Mouse (Mus musculus): Measurements from ENCODE around the gene Slit3. TPM values are rescaled to one million over a fixed set of nuclear protein-coding genes. Genes with fewer than 3 reads are reported as not detected.

The Slit3 gene
- polyA plus RNA-seq, 1 experiment from 2014 or later: 5.8 TPM

GRCm38 (mm10) chr11:35350968-35351367, 229.9 kb downstream of the Slit3 start:
- peaks cover 6% of the 10 kb centered on the region; the same call in 1 of the 2 replicates for H3K27me3 ChIP-seq (replicated peaks; ENCODE audit: control insufficient read depth, insufficient read depth, low read length)
- no peaks in the 10 kb centered on the region for H3K9me3 ChIP-seq (ENCODE audit: control insufficient read depth, low read length)
- no peaks in the 10 kb centered on the region for H3K4me1 ChIP-seq (replicated peaks; ENCODE audit: control insufficient read depth, insufficient read depth, low read length)
- H3K9ac ChIP-seq (replicated peaks; ENCODE audit: low read depth, low read length): no peak overlapping the region
- no peak for ATAC-seq
- H3K4me3 ChIP-seq (replicated peaks; ENCODE audit: low read length): no peak overlapping the region
- WGBS: 6% methylated on average over 4 of the region's 4 CpGs
- no peak overlapping the region for H3K27ac ChIP-seq (ENCODE audit: low read length)
- H3K4me2 ChIP-seq (ENCODE audit: low read length): no peak overlapping the region
- no peaks in the 10 kb centered on the region for H3K36me3 ChIP-seq (ENCODE audit: control insufficient read depth, insufficient read depth)

GRCm38 (mm10) chr11:35351376-35351775, 230.4 kb downstream of the Slit3 start:
- Histone ChIP-seq H3K27ac (ENCODE audit: low read length) (no peak overlapping the region), H3K4me2 (ENCODE audit: low read length) (no peak overlapping the region), H3K27me3 (replicated peaks; ENCODE audit: control insufficient read depth, insufficient read depth, low read length) (peaks cover 7% of the 10 kb centered on the region; the same call in 1 of the 2 replicates), H3K9ac (replicated peaks; ENCODE audit: low read depth, low read length) (no peak overlapping the region), H3K4me3 (replicated peaks; ENCODE audit: low read length) (no peak overlapping the region), H3K36me3 (ENCODE audit: control insufficient read depth, insufficient read depth) (no peaks in the 10 kb centered on the region), H3K9me3 (ENCODE audit: control insufficient read depth, low read length) (no peaks in the 10 kb centered on the region), H3K4me1 (replicated peaks; ENCODE audit: control insufficient read depth, insufficient read depth, low read length) (no peaks in the 10 kb centered on the region)
- no peak for ATAC-seq
- WGBS: 4% methylated on average over 2 of the region's 2 CpGs

DNA sequence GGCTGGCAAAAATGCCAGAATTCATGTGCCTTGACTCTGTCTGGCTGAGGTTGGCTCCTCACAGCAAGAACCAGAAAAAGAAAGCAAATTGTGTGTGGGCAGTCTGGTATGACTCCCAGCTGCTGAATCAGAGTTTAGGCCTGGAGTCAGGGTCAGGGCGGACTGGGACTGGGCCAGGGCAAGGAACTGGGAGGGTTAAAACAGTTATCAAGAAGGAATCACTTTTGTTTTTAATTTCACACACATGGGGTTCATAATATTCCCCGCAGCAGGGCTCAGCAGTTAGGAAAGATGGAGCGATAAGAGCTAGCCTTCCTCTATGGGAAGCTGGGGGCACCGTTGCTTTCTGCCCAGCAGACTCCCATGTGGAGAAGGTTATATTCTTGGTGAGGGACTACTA, 234.8 kb downstream of the Slit3 start:
- no peak overlapping the region for H3K9ac ChIP-seq (replicated peaks; ENCODE audit: low read depth, low read length)
- H3K4me2 ChIP-seq (ENCODE audit: low read length): no peak overlapping the region
- no peak for ATAC-seq
- WGBS: 84% methylated on average over 4 of the region's 4 CpGs
- no peaks in the 10 kb centered on the region for H3K9me3 ChIP-seq (ENCODE audit: control insufficient read depth, low read length)
- H3K4me1 ChIP-seq (replicated peaks; ENCODE audit: control insufficient read depth, insufficient read depth, low read length): no peaks in the 10 kb centered on the region
- H3K4me3 ChIP-seq (replicated peaks; ENCODE audit: low read length): no peak overlapping the region
- H3K36me3 ChIP-seq (ENCODE audit: control insufficient read depth, insufficient read depth): no peaks in the 10 kb centered on the region
- H3K27ac ChIP-seq (ENCODE audit: low read length): no peak overlapping the region
- H3K27me3 ChIP-seq (replicated peaks; ENCODE audit: control insufficient read depth, insufficient read depth, low read length): peaks cover 3% of the 10 kb centered on the region; the same call in 1 of the 2 replicates

- 77% methylated on average over 6 of the region's 6 CpGs for WGBS
- peaks cover 3% of the 10 kb centered on the region for H3K27me3 ChIP-seq (replicated peaks; ENCODE audit: control insufficient read depth, insufficient read depth, low read length)
These were observed 240.0 kb downstream of the Slit3 start for GRCm38 (mm10) chr11:35361071-35361470.

GRCm38 (mm10) chr11:35362975-35363374, 242.0 kb downstream of the Slit3 start:
- H3K27me3 ChIP-seq (replicated peaks; ENCODE audit: control insufficient read depth, insufficient read depth, low read length): peaks cover under 1% of the 10 kb centered on the region
- ATAC-seq: no peak

More at GRCm38 (mm10) chr11:35361071-35361470, 240.0 kb downstream of the Slit3 start:
- Histone ChIP-seq H3K4me1 (replicated peaks; ENCODE audit: control insufficient read depth, insufficient read depth, low read length) (peaks cover 7% of the 10 kb centered on the region), H3K36me3 (ENCODE audit: control insufficient read depth, insufficient read depth) (no peaks in the 10 kb centered on the region), H3K9me3 (ENCODE audit: control insufficient read depth, low read length) (no peaks in the 10 kb centered on the region), H3K27ac (ENCODE audit: low read length) (no peak overlapping the region), H3K4me2 (ENCODE audit: low read length) (no peak overlapping the region), H3K4me3 (replicated peaks; ENCODE audit: low read length) (no peak overlapping the region), H3K9ac (replicated peaks; ENCODE audit: low read depth, low read length) (no peak overlapping the region)
- ATAC-seq: no peak

DNA sequence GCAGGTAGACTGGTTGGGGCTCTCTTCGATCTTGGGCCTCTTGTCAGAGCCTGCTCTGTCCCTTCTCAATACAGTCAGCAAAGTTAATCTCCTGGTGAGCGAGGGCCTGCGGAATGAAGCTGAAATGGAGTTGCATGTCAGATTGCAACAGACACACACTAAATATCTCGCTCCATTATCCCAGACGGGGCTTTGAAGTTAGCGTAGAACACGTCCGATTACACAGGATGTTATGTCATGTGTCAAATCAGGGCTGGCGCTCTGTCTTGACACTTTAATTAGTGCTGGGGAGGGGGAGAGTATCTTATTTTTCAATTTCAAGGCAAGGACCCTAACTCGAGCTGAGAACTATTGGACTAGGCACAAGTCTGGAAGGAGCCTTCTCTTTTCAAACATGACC, 243.4 kb downstream of the Slit3 start:
- H3K27me3 ChIP-seq (replicated peaks; ENCODE audit: control insufficient read depth, insufficient read depth, low read length): peaks cover 4% of the 10 kb centered on the region
- no peak overlapping the region for H3K27ac ChIP-seq (ENCODE audit: low read length)
- H3K4me3 ChIP-seq (replicated peaks; ENCODE audit: low read length): no peak overlapping the region
- H3K4me1 ChIP-seq (replicated peaks; ENCODE audit: control insufficient read depth, insufficient read depth, low read length): peaks cover 7% of the 10 kb centered on the region
- no peak overlapping the region for H3K4me2 ChIP-seq (ENCODE audit: low read length)
- 30% methylated on average over 10 of the region's 10 CpGs for WGBS
- no peaks in the 10 kb centered on the region for H3K9me3 ChIP-seq (ENCODE audit: control insufficient read depth, low read length)
- H3K36me3 ChIP-seq (ENCODE audit: control insufficient read depth, insufficient read depth): no peaks in the 10 kb centered on the region
- no peak overlapping the region for H3K9ac ChIP-seq (replicated peaks; ENCODE audit: low read depth, low read length)
- no peak for ATAC-seq

More at GRCm38 (mm10) chr11:35362975-35363374, 242.0 kb downstream of the Slit3 start:
- Histone ChIP-seq H3K4me3 (replicated peaks; ENCODE audit: low read length) (no peak overlapping the region), H3K27ac (ENCODE audit: low read length) (no peak overlapping the region), H3K9me3 (ENCODE audit: control insufficient read depth, low read length) (no peaks in the 10 kb centered on the region), H3K4me2 (ENCODE audit: low read length) (no peak overlapping the region), H3K36me3 (ENCODE audit: control insufficient read depth, insufficient read depth) (no peaks in the 10 kb centered on the region), H3K9ac (replicated peaks; ENCODE audit: low read depth, low read length) (no peak overlapping the region), H3K4me1 (replicated peaks; ENCODE audit: control insufficient read depth, insufficient read depth, low read length) (peaks cover 7% of the 10 kb centered on the region)
- WGBS: 40% methylated on average over 4 of the region's 4 CpGs

- no peaks in the 10 kb centered on the region for H3K9me3 ChIP-seq (ENCODE audit: control insufficient read depth, low read length)
- no peak overlapping the region for H3K4me3 ChIP-seq (replicated peaks; ENCODE audit: low read length)
- no peak overlapping the region for H3K9ac ChIP-seq (replicated peaks; ENCODE audit: low read depth, low read length)
- no peak overlapping the region for H3K4me2 ChIP-seq (ENCODE audit: low read length)
- no peak overlapping the region for H3K27ac ChIP-seq (ENCODE audit: low read length)
- no peaks in the 10 kb centered on the region for H3K36me3 ChIP-seq (ENCODE audit: control insufficient read depth, insufficient read depth)
- peaks cover 4% of the 10 kb centered on the region for H3K27me3 ChIP-seq (replicated peaks; ENCODE audit: control insufficient read depth, insufficient read depth, low read length)
- no peak for ATAC-seq
- 4% methylated on average over 8 of the region's 8 CpGs for WGBS
- peaks cover 7% of the 10 kb centered on the region for H3K4me1 ChIP-seq (replicated peaks; ENCODE audit: control insufficient read depth, insufficient read depth, low read length)
These were observed 244.5 kb downstream of the Slit3 start for GRCm38 (mm10) chr11:35365510-35365931.

DNA sequence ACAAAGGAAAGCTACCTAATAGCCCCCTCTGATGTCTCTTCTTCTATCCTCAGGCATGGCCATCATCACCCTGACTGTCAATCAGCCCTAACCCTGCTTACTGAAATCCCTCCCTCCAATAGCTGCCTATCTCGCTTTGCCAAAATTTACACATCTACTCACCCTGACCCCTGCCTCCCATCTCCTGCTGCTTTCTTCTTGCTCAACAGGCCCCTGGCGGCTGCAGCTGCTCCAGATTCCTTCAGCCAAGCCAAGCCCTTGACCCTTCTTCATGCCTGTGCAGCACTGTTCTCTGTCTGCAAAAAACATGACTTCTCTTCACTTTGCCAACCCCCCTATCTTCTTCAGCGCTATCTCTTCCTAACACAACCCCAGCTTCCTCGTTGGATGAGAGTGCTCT, 245.6 kb downstream of the Slit3 start:
- WGBS: 79% methylated on average over 4 of the region's 4 CpGs
- no peaks in the 10 kb centered on the region for H3K9me3 ChIP-seq (ENCODE audit: control insufficient read depth, low read length)
- no peak for ATAC-seq
- H3K4me3 ChIP-seq (replicated peaks; ENCODE audit: low read length): no peak overlapping the region
- no peaks in the 10 kb centered on the region for H3K36me3 ChIP-seq (ENCODE audit: control insufficient read depth, insufficient read depth)
- no peak overlapping the region for H3K27ac ChIP-seq (ENCODE audit: low read length)
- H3K4me1 ChIP-seq (replicated peaks; ENCODE audit: control insufficient read depth, insufficient read depth, low read length): peaks cover 7% of the 10 kb centered on the region
- peaks cover 4% of the 10 kb centered on the region for H3K27me3 ChIP-seq (replicated peaks; ENCODE audit: control insufficient read depth, insufficient read depth, low read length)
- no peak overlapping the region for H3K4me2 ChIP-seq (ENCODE audit: low read length)
- no peak overlapping the region for H3K9ac ChIP-seq (replicated peaks; ENCODE audit: low read depth, low read length)

DNA sequence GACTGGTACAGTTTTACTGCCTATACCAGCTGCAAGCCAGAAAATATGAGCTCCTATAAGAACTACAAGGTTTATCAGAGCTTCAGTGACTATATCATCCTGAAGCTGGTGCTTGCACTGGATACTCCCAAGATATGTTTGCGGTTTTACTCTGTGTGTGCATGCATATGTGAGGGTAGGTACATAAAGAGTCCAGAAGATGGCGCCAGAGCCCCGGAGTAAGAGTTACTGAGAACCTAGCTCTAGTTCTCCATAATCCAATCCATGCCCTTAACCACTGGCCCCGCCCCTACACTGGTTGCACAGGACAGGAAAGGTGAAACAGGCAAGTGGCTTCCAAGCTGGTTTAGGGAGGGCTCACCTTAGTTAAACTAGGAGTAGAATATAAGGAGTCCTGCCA, 246.2 kb downstream of the Slit3 start:
- no peak for ATAC-seq
- Histone ChIP-seq H3K36me3 (ENCODE audit: control insufficient read depth, insufficient read depth) (no peaks in the 10 kb centered on the region), H3K9me3 (ENCODE audit: control insufficient read depth, low read length) (peaks cover under 1% of the 10 kb centered on the region; the same call in 1 of the 2 replicates), H3K9ac (replicated peaks; ENCODE audit: low read depth, low read length) (no peak overlapping the region), H3K4me2 (ENCODE audit: low read length) (no peak overlapping the region), H3K27ac (ENCODE audit: low read length) (no peak overlapping the region), H3K4me1 (replicated peaks; ENCODE audit: control insufficient read depth, insufficient read depth, low read length) (peaks cover 7% of the 10 kb centered on the region), H3K27me3 (replicated peaks; ENCODE audit: control insufficient read depth, insufficient read depth, low read length) (peaks cover 4% of the 10 kb centered on the region), H3K4me3 (replicated peaks; ENCODE audit: low read length) (no peak overlapping the region)
- 92% methylated on average over 4 of the region's 4 CpGs for WGBS

DNA sequence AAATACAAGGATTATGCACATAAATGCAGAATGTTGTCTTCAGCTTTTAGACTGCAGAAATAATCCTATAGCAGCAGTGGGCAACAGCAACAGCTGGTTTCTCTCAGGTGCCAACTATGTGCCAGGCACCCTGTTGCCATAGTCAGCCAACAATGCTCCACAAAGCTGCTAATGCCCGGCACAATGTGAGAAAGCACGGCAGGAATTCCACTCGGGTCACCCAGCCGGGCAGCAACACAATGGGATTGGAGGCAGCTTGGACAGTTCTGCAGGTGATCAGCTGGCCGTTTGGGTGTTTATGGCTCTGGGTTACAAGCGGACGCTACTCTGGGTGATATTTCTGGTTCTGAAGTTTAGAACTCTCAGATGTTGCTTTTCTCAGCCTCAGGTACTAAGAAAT, 248.9 kb downstream of the Slit3 start:
- Histone ChIP-seq H3K27me3 (replicated peaks; ENCODE audit: control insufficient read depth, insufficient read depth, low read length) (peaks cover 4% of the 10 kb centered on the region), H3K4me1 (replicated peaks; ENCODE audit: control insufficient read depth, insufficient read depth, low read length) (peaks cover 7% of the 10 kb centered on the region; the same call in 1 of the 2 replicates), H3K9me3 (ENCODE audit: control insufficient read depth, low read length) (peaks cover 3% of the 10 kb centered on the region), H3K9ac (replicated peaks; ENCODE audit: low read depth, low read length) (no peak overlapping the region), H3K4me2 (ENCODE audit: low read length) (no peak overlapping the region), H3K4me3 (replicated peaks; ENCODE audit: low read length) (no peak overlapping the region), H3K27ac (ENCODE audit: low read length) (no peak overlapping the region), H3K36me3 (ENCODE audit: control insufficient read depth, insufficient read depth) (no peaks in the 10 kb centered on the region)
- no peak for ATAC-seq
- 14% methylated on average over 7 of the region's 7 CpGs for WGBS
